24 mouse cellular contexts compared by ENCODE assay signal in the genomic region with DNA sequence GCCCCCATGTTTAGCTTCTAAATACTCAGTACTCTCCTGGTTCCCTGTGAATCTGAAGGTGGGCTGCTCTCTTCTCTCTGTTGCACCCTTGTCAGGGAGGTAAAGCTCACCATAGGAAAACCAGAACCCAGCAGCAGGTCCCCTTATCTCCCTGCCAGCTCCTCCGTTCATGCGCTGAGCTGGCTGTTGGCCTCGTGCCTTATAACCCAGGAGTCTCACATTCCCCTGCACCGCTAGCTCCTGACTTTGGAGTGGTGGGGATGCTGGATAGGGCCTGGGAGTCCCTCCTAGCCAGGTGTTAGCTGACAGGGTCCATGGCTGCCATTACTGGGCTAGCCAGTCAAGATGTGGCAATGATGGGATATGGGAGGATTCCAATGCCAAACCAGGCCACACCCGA. TPM values are rescaled to one million over a fixed set of nuclear protein-coding genes. Genes with fewer than 3 reads are reported as not detected.
DNase-seq lines count a peak whose midpoint lies in the region; ATAC-seq and TF ChIP-seq lines count a peak whose summit lies in the region.
"Had no signal": no experiment of that assay in that cellular context is flagged by ENCODE, and none has a peak within 500 bp of the region (broad histone marks: within the 10 kb centered on the region; RNA-seq: fewer than 3 reads in every experiment).

No protein-coding gene starts in this region.

- no peak for TF ChIP-seq EP300 in heart, postnatal 0 days (IDR thresholded peaks at IDR 0.05; ENCODE audit: low read depth)

- H3K4me2 ChIP-seq in heart, postnatal 0 days (ENCODE audit: low read depth, low read length): no peak overlapping the region
- no peak overlapping the region for H3K4me2 ChIP-seq in heart, embryonic 11.5 days
- no peak overlapping the region for H3K4me2 ChIP-seq in embryonic facial prominence, embryonic 11.5 days (ENCODE audit: low read depth, low read length)
- H3K4me2 ChIP-seq in limb, embryonic 13.5 days (replicated peaks): no peak overlapping the region
- H3K4me2 ChIP-seq: forebrain, embryonic 15.5 days; liver, embryonic 13.5 days; lung, embryonic 14.5 days; neural tube, embryonic 15.5 days had no signal

- H3K27ac ChIP-seq in heart, postnatal 0 days (ENCODE audit: low read depth): no peak overlapping the region
- H3K27ac ChIP-seq in heart, embryonic 11.5 days (ENCODE audit: low read depth, low read length): no peak overlapping the region
- peak overlapping the region; percentile 41; the same call in 1 of the 2 replicates for H3K27ac ChIP-seq in embryonic facial prominence, embryonic 11.5 days (replicated peaks; ENCODE audit: low read depth, low read length)
- peak overlapping the region; percentile 16; the same call in 1 of the 2 replicates for H3K27ac ChIP-seq in limb, embryonic 13.5 days
- H3K27ac ChIP-seq: forebrain, embryonic 15.5 days; hindbrain, postnatal 0 days; kidney, postnatal 0 days; liver, embryonic 13.5 days; neural tube, embryonic 15.5 days; stomach, postnatal 0 days had no signal

- peaks cover 72% of the 10 kb centered on the region for H3K36me3 ChIP-seq in heart, postnatal 0 days (replicated peaks; ENCODE audit: control insufficient read depth, insufficient read depth, low read length)
- H3K36me3 ChIP-seq in heart, embryonic 11.5 days (ENCODE audit: control insufficient read depth, insufficient read depth, low read length): peaks cover 38% of the 10 kb centered on the region
- peaks cover 12% of the 10 kb centered on the region for H3K36me3 ChIP-seq in embryonic facial prominence, embryonic 11.5 days (replicated peaks; ENCODE audit: control insufficient read depth, insufficient read depth, low read depth, low read length)
- H3K36me3 ChIP-seq in limb, embryonic 13.5 days: peaks cover 88% of the 10 kb centered on the region

- 28% methylated on average over 5 of the region's 5 CpGs for WGBS in heart, postnatal 0 days
- 54% methylated on average over 5 of the region's 5 CpGs for WGBS in heart, embryonic 11.5 days (ENCODE audit: insufficient replicate concordance)
- WGBS in embryonic facial prominence, embryonic 11.5 days: 92% methylated on average over 5 of the region's 5 CpGs
- WGBS in limb, embryonic 13.5 days: 67% methylated on average over 5 of the region's 5 CpGs

- no peaks in the 10 kb centered on the region for H3K9me3 ChIP-seq in heart, postnatal 0 days (replicated peaks; ENCODE audit: control insufficient read depth, low read length)
- no peaks in the 10 kb centered on the region for H3K9me3 ChIP-seq in heart, embryonic 11.5 days (replicated peaks; ENCODE audit: control insufficient read depth, low read length)
- H3K9me3 ChIP-seq in embryonic facial prominence, embryonic 11.5 days (replicated peaks; ENCODE audit: control insufficient read depth, low read length): no peaks in the 10 kb centered on the region
- no peaks in the 10 kb centered on the region for H3K9me3 ChIP-seq in limb, embryonic 13.5 days
- H3K9me3 ChIP-seq: forebrain, embryonic 15.5 days; liver, embryonic 13.5 days; neural tube, embryonic 15.5 days had no signal

- H3K9ac ChIP-seq in heart, postnatal 0 days (replicated peaks; ENCODE audit: low read depth, low read length): no peak overlapping the region
- no peak overlapping the region for H3K9ac ChIP-seq in heart, embryonic 11.5 days (ENCODE audit: low read depth, low read length)
- H3K9ac ChIP-seq in embryonic facial prominence, embryonic 11.5 days (replicated peaks; ENCODE audit: low read length): no peak overlapping the region
- no peak overlapping the region for H3K9ac ChIP-seq in limb, embryonic 13.5 days
- H3K9ac ChIP-seq: forebrain, embryonic 15.5 days; liver, embryonic 13.5 days; lung, embryonic 14.5 days; neural tube, embryonic 15.5 days had no signal

- DNase-seq in cerebellum, adult 9-11 months: peak; percentile 42
- no peak for DNase-seq in cerebellum, adult 9-10 months
- DNase-seq in heart, postnatal 0 days (ENCODE audit: low spot score): peak; percentile 53
- no peak for DNase-seq in embryonic facial prominence, embryonic 11.5 days (ENCODE audit: low spot score)
- DNase-seq in right cerebral cortex, postnatal 25 days: no peak
- DNase-seq: adrenal gland, adult 8-10 months; cerebellum, postnatal 36 days; heart, adult 18-20 months; heart, postnatal 36 days; kidney, adult 11 months; left cerebral cortex, postnatal 4 days; liver, embryonic 13.5 days; lung, embryonic 14.5 days; lung, postnatal 4 days had no signal

- H3K27me3 ChIP-seq in heart, postnatal 0 days (ENCODE audit: control insufficient read depth, insufficient read depth, low read length): no peaks in the 10 kb centered on the region
- H3K27me3 ChIP-seq in heart, embryonic 11.5 days (ENCODE audit: control insufficient read depth, insufficient read depth, low read length): no peaks in the 10 kb centered on the region
- no peaks in the 10 kb centered on the region for H3K27me3 ChIP-seq in embryonic facial prominence, embryonic 11.5 days (ENCODE audit: control insufficient read depth, insufficient read depth, low read length)
- no peaks in the 10 kb centered on the region for H3K27me3 ChIP-seq in limb, embryonic 13.5 days
- H3K27me3 ChIP-seq: forebrain, embryonic 15.5 days; liver, embryonic 13.5 days; neural tube, embryonic 15.5 days; Patski had no signal

- no peak overlapping the region for H3K4me3 ChIP-seq in heart, postnatal 0 days (ENCODE audit: low read depth, low read length)
- H3K4me3 ChIP-seq in heart, embryonic 11.5 days (ENCODE audit: low read depth, low read length): no peak overlapping the region
- no peak overlapping the region for H3K4me3 ChIP-seq in embryonic facial prominence, embryonic 11.5 days (ENCODE audit: low read depth, low read length)
- H3K4me3 ChIP-seq in limb, embryonic 13.5 days: no peak overlapping the region
- H3K4me3 ChIP-seq: forebrain, embryonic 15.5 days; liver, embryonic 13.5 days; neural tube, embryonic 15.5 days had no signal

- peak; percentile 51 for ATAC-seq in heart, postnatal 0 days (ENCODE audit: insufficient read depth, low read depth)
- no peak for ATAC-seq in heart, embryonic 11.5 days (replicated peaks; ENCODE audit: insufficient number of reproducible peaks, low FRiP score, low TSS enrichment)
- no peak for ATAC-seq in embryonic facial prominence, embryonic 11.5 days (replicated peaks; ENCODE audit: insufficient number of reproducible peaks, low FRiP score, low TSS enrichment, low read depth)
- ATAC-seq in limb, embryonic 13.5 days (ENCODE audit: low FRiP score, low read depth): no peak
- ATAC-seq: CD4-positive, CD25-positive, alpha-beta regulatory T cell, adult 4 months; forebrain, embryonic 15.5 days; hindbrain, postnatal 0 days; midbrain, embryonic 16.5 days; Patski had no signal

- H3K4me1 ChIP-seq in heart, postnatal 0 days (ENCODE audit: control insufficient read depth, insufficient read depth): peaks cover 11% of the 10 kb centered on the region
- 0 out of 2 replicates have a peak, but pooled peaks cover 13% of the 10 kb centered on the region for H3K4me1 ChIP-seq in heart, embryonic 11.5 days (ENCODE audit: control insufficient read depth, insufficient read depth, low read length)
- no peaks in the 10 kb centered on the region for H3K4me1 ChIP-seq in embryonic facial prominence, embryonic 11.5 days (ENCODE audit: control insufficient read depth, insufficient read depth, low read length)
- peaks cover 71% of the 10 kb centered on the region for H3K4me1 ChIP-seq in limb, embryonic 13.5 days
- H3K4me1 ChIP-seq: forebrain, embryonic 15.5 days; liver, embryonic 13.5 days had no signal

- TF ChIP-seq CTCF in heart, postnatal 0 days (IDR thresholded peaks at IDR 0.05; ENCODE audit: low read depth): no peak

RNA-seq across cellular contexts. Expression of a gene that starts 24.3 kb away (rescaled TPM):
- 6.8 and 20.6 TPM in 2 replicates for total RNA-seq in heart, postnatal 0 days (2014; rRNA removed; ENCODE audit: low replicate concordance)
- 7.7 and 8.3 TPM in 2 replicates for polyA plus RNA-seq in heart, postnatal 0 days (2015; fragmentation: Nextera tagmentation; extraction: Ambion mirVana)
- 11.3 and 12.8 TPM in 2 replicates for polyA plus RNA-seq in heart, embryonic 11.5 days (2014; fragmentation: Nextera tagmentation; extraction: Ambion mirVana)
- polyA plus RNA-seq in embryonic facial prominence, embryonic 11.5 days (2014; fragmentation: Nextera tagmentation; extraction: Ambion mirVana): 13.5 and 14.2 TPM in 2 replicates
- 16.9 and 18.0 TPM in 2 replicates for polyA plus RNA-seq in limb, embryonic 13.5 days (2015; fragmentation: Nextera tagmentation; extraction: Ambion mirVana)

RNA-seq across cellular contexts. Expression of a gene that starts 24.3 kb away (rescaled TPM):
- total RNA-seq in heart, postnatal 0 days (2014; rRNA removed; ENCODE audit: low replicate concordance): 62.5 and 67.1 TPM in 2 replicates
- polyA plus RNA-seq in heart, postnatal 0 days (2015; fragmentation: Nextera tagmentation; extraction: Ambion mirVana): 65.3 and 66.4 TPM in 2 replicates
- polyA plus RNA-seq in heart, embryonic 11.5 days (2014; fragmentation: Nextera tagmentation; extraction: Ambion mirVana): 51.1 and 53.7 TPM in 2 replicates
- polyA plus RNA-seq in embryonic facial prominence, embryonic 11.5 days (2014; fragmentation: Nextera tagmentation; extraction: Ambion mirVana): 137 and 146 TPM in 2 replicates
- 120 and 124 TPM in 2 replicates for polyA plus RNA-seq in limb, embryonic 13.5 days (2015; fragmentation: Nextera tagmentation; extraction: Ambion mirVana)

Comparison
In these comparisons a context has a peak if more than half of its experiments do, and no peak if none do; other contexts are left out.
1. DNase-seq: peak in cerebellum, adult 9-11 months (single experiment) and heart, postnatal 0 days (single experiment); none in cerebellum, adult 9-10 months (single experiment), embryonic facial prominence, embryonic 11.5 days (single experiment) and right cerebral cortex, postnatal 25 days (single experiment).
2. H3K27ac ChIP-seq: peak in embryonic facial prominence, embryonic 11.5 days (single experiment) and limb, embryonic 13.5 days (single experiment); none in heart, postnatal 0 days (single experiment) and heart, embryonic 11.5 days (single experiment).